Mouse (Mus musculus): ENCODE data around the gene Sec63.

- TF ChIP-seq CTCF (IDR thresholded peaks at IDR 0.05) (peak; percentile 46), POLR2A (IDR thresholded peaks at IDR 0.05; ENCODE audit: insufficient read depth, low read depth, low read length) (no peak), EP300 (IDR thresholded peaks at IDR 0.05; ENCODE audit: insufficient read depth, low read depth, low read length) (no peak)
Observed at GRCm38 (mm10) chr10:42760329-42760728, 967 bp upstream of the Sec63 start.
